Mouse (Mus musculus): ENCODE data around the gene Haus6.
"Not testable (repeated sequence)": the region's sequence is repeated elsewhere in the genome, so short reads cannot be mapped to it uniquely, and the experiment has no call there.

GRCm38 (mm10) chr4:86632556-86632955, 20.7 kb upstream of the Haus6 start:
- TF ChIP-seq POLR2A (IDR thresholded peaks at IDR 0.05; ENCODE audit: borderline replicate concordance, extremely low read depth, insufficient read depth, insufficient read length, poor library complexity, severe bottlenecking); CTCF (IDR thresholded peaks at IDR 0.05; ENCODE audit: borderline replicate concordance, extremely low read depth, insufficient read depth, insufficient read length): not testable (repeated sequence)
